Mouse (Mus musculus) liver, embryonic 16.5 days (tissue): ENCODE measurements around the gene Haspin. TPM values are rescaled to one million over a fixed set of nuclear protein-coding genes. Genes with fewer than 3 reads are reported as not detected.

Experiments used
- ATAC-seq: fragments of 200-750 bp; cut with Nextera tagmentation; 2 replicates; pipeline ENCODE4 v1.8.0; 2017; ENCODE audit warnings: low read depth, mild to moderate bottlenecking, moderate number of reproducible peaks, moderate library complexity
- H3K27ac ChIP-seq: fragments of 300-500 bp; sonication (generic); 2 replicates; pipeline ENCODE4 v1.5.1; 2014; ENCODE audit warnings: mild to moderate bottlenecking, low read length
- H3K27me3 ChIP-seq: fragments of 300-500 bp; sonication (generic); 2 replicates; pipeline ENCODE4 v1.6.1; 2014; ENCODE audit warnings: low read depth, low read length, mixed read lengths; ENCODE audit not compliant: control insufficient read depth, insufficient read depth
- H3K36me3 ChIP-seq: fragments of 300-500 bp; sonication (generic); 2 replicates; pipeline ENCODE4 v1.6.1; 2014; ENCODE audit warnings: mild to moderate bottlenecking; ENCODE audit not compliant: control insufficient read depth, insufficient read depth
- H3K4me1 ChIP-seq: fragments of 300-500 bp; sonication (generic); 2 replicates; pipeline ENCODE4 v1.6.1; 2014; ENCODE audit warnings: low read depth, low read length, mixed read lengths; ENCODE audit not compliant: control insufficient read depth
- H3K4me2 ChIP-seq: fragments of 300-500 bp; sonication (generic); 2 replicates; pipeline ENCODE4 v1.6.1; 2014; ENCODE audit warnings: low read depth, low read length, mixed read lengths
- H3K4me3 ChIP-seq: fragments of 300-500 bp; sonication (generic); 2 replicates; pipeline ENCODE4 v1.5.1; 2014; ENCODE audit warnings: low read depth, mild to moderate bottlenecking, low read length
- H3K9ac ChIP-seq: fragments of 300-500 bp; sonication (generic); 2 replicates; pipeline ENCODE4 v1.6.1; 2014; ENCODE audit warnings: low read depth, low read length
- H3K9me3 ChIP-seq: fragments of 300-500 bp; sonication (generic); replicated peaks from 2 replicates; pipeline ENCODE4 v1.6.1; 2016; ENCODE audit warnings: low read length; ENCODE audit not compliant: control insufficient read depth
- WGBS: fragments of 180-500 bp; shearing (Covaris S2); extraction: QIAGEN DNeasy Blood & Tissue Kit; methylation state at CpG from one replicate; pipeline ENCODE4 v1.1.7; 2014; ENCODE audit not compliant: insufficient replicate concordance; 5-methylcytosine and 5-hydroxymethylcytosine counted together
- polyA plus RNA-seq: library from polyadenylated mRNA; unstranded; fragments of >200 nt; fragmentation: Nextera tagmentation; extraction: Ambion mirVana; gene quantifications from 2 replicates; pipeline ENCODE4 v1.2.1, GENCODE M21; 2015

The Haspin gene
- 10.6 and 11.1 TPM in 2 replicates for polyA plus RNA-seq

GRCm38 (mm10) chr11:73137591-73138501 lies at the start of gene Haspin:
TSS of gene Haspin (minus strand) at chr11:73138294.
- Histone ChIP-seq H3K9ac (peak within 1 kb of the TSS; percentile 93), H3K4me1 (peaks cover 30% of the 10 kb centered on the region), H3K4me3 (peak within 1 kb of the TSS; percentile 97), H3K27me3 (no peaks in the 10 kb centered on the region), H3K4me2 (peak within 1 kb of the TSS; percentile 82), H3K9me3 (no peaks in the 10 kb centered on the region), H3K36me3 (peaks cover 7% of the 10 kb centered on the region), H3K27ac (peak within 1 kb of the TSS; percentile 75)
- ATAC-seq: peak; percentile 97
- under 1% methylated on average over 83 of the region's 84 CpGs for WGBS

- 72% methylated on average over 6 of the region's 6 CpGs for WGBS
- Histone ChIP-seq H3K27me3 (no peaks in the 10 kb centered on the region), H3K36me3 (no peaks in the 10 kb centered on the region)
These were observed 49.1 kb upstream of the Haspin start for GRCm38 (mm10) chr11:73187231-73187630.

GRCm38 (mm10) chr11:73185872-73186615 lies 48.0 kb upstream of the Haspin start:
- no peaks in the 10 kb centered on the region for H3K4me1 ChIP-seq
- 65% methylated on average over 10 of the region's 10 CpGs for WGBS
- no peak overlapping the region for H3K4me3 ChIP-seq
- H3K36me3 ChIP-seq: no peaks in the 10 kb centered on the region
- H3K27ac ChIP-seq: no peak overlapping the region
- no peaks in the 10 kb centered on the region for H3K27me3 ChIP-seq
- no peak overlapping the region for H3K4me2 ChIP-seq
- ATAC-seq: no peak
- no peak overlapping the region for H3K9ac ChIP-seq
- no peaks in the 10 kb centered on the region for H3K9me3 ChIP-seq

More at GRCm38 (mm10) chr11:73187231-73187630, 49.1 kb upstream of the Haspin start:
- no peak overlapping the region for H3K4me3 ChIP-seq
- H3K9ac ChIP-seq: no peak overlapping the region
- no peaks in the 10 kb centered on the region for H3K9me3 ChIP-seq
- no peak for ATAC-seq
- no peak overlapping the region for H3K27ac ChIP-seq
- H3K4me2 ChIP-seq: no peak overlapping the region
- no peaks in the 10 kb centered on the region for H3K4me1 ChIP-seq

- Histone ChIP-seq H3K4me3 (peak overlapping the region; percentile 95), H3K36me3 (peaks cover 2% of the 10 kb centered on the region), H3K9ac (peak overlapping the region; percentile 84), H3K27ac (no peak overlapping the region), H3K27me3 (no peaks in the 10 kb centered on the region), H3K4me1 (peaks cover 28% of the 10 kb centered on the region), H3K4me2 (peak overlapping the region; percentile 95), H3K9me3 (no peaks in the 10 kb centered on the region)
- WGBS: 16% methylated on average over 2 of the region's 2 CpGs
- ATAC-seq: no peak
These were observed 39.8 kb upstream of the Haspin start for GRCm38 (mm10) chr11:73177895-73178294.

- peaks cover 2% of the 10 kb centered on the region for H3K36me3 ChIP-seq
- no peaks in the 10 kb centered on the region for H3K27me3 ChIP-seq
- peak overlapping the region; percentile 84 for H3K27ac ChIP-seq
- peak overlapping the region; percentile 84 for H3K9ac ChIP-seq
- H3K4me1 ChIP-seq: peaks cover 29% of the 10 kb centered on the region
- WGBS: under 1% methylated on average over 28 of the region's 28 CpGs
- peak; percentile 43 for ATAC-seq
- peak overlapping the region; percentile 95 for H3K4me2 ChIP-seq
- H3K4me3 ChIP-seq: peak overlapping the region; percentile 95
- H3K9me3 ChIP-seq: no peaks in the 10 kb centered on the region
These were observed 39.4 kb upstream of the Haspin start for GRCm38 (mm10) chr11:73177509-73177875.

- peak within 1 kb of the TSS; percentile 84 for H3K27ac ChIP-seq
- WGBS: under 1% methylated on average over 79 of the region's 81 CpGs
- H3K36me3 ChIP-seq: peaks cover 2% of the 10 kb centered on the region
- peak within 1 kb of the TSS; percentile 91 for H3K9ac ChIP-seq
- peak within 1 kb of the TSS; percentile 95 for H3K4me3 ChIP-seq
- H3K9me3 ChIP-seq: no peaks in the 10 kb centered on the region
- H3K4me2 ChIP-seq: peak within 1 kb of the TSS; percentile 95
- H3K27me3 ChIP-seq: no peaks in the 10 kb centered on the region
- peak; percentile 97 for ATAC-seq
- H3K4me1 ChIP-seq: peaks cover 32% of the 10 kb centered on the region
These were observed 38.8 kb upstream of the Haspin start, which contains the start of the genes Emc6 and Tax1bp3 for GRCm38 (mm10) chr11:73176608-73177508. TSS of gene Emc6 (minus strand) at chr11:73177037. TSS of gene Tax1bp3 (plus strand) at chr11:73177083.

GRCm38 (mm10) chr11:73176186-73176585 lies 38.1 kb upstream of the Haspin start:
- H3K9me3 ChIP-seq: no peaks in the 10 kb centered on the region
- H3K4me2 ChIP-seq: peak overlapping the region; percentile 80
- H3K4me3 ChIP-seq: peak overlapping the region; percentile 95
- H3K9ac ChIP-seq: peak overlapping the region; percentile 91
- H3K36me3 ChIP-seq: peaks cover 2% of the 10 kb centered on the region
- H3K4me1 ChIP-seq: peaks cover 35% of the 10 kb centered on the region
- peak overlapping the region; percentile 81 for H3K27ac ChIP-seq
- 1% methylated on average over 15 of the region's 15 CpGs for WGBS
- ATAC-seq: no peak
- no peaks in the 10 kb centered on the region for H3K27me3 ChIP-seq

- Histone ChIP-seq H3K9ac (peak overlapping the region; percentile 91), H3K4me1 (peaks cover 35% of the 10 kb centered on the region), H3K27ac (peak overlapping the region; percentile 81), H3K4me3 (peak overlapping the region; percentile 95), H3K27me3 (no peaks in the 10 kb centered on the region), H3K9me3 (no peaks in the 10 kb centered on the region), H3K4me2 (peak overlapping the region; percentile 80), H3K36me3 (peaks cover 2% of the 10 kb centered on the region)
- ATAC-seq: 0 out of 2 replicates have a peak, but pooled peaks have one; percentile 7
- WGBS: 31% methylated on average over 8 of the region's 8 CpGs
These were observed 37.5 kb upstream of the Haspin start for GRCm38 (mm10) chr11:73175612-73176011.
